Mouse (Mus musculus): ENCODE results near the gene Kif26b. TPM values are rescaled to one million over a fixed set of nuclear protein-coding genes. Genes with fewer than 3 reads are reported as not detected.

Gene Kif26b
- polyA plus RNA-seq, 1 experiment from 2014 or later, result 10.2 TPM

DNA sequence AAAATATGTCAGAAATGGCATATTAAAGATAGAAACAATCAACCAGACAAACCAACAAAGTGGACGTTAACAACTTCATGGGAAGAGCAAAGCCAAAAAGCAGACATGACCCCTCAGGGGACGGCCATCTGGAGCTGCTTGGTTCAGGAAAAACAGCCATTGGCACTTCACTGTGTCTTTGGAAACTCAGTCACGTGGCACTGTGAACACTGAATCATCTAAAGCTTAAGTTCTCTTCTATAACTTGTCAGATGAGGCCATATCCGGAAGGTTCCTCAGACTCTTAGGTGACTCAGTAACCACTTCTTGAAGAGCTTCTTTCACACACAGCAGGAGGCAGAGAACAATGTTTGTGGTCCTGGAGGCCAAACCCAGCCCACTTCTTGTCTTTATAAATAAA lies 126.6 kb downstream of the Kif26b start:
- WGBS, result 86% methylated on average over 4 of the region's 4 CpGs
- Histone ChIP-seq H3K36me3 (replicated peaks) (no peaks in the 10 kb centered on the region), H3K27me3 (replicated peaks; ENCODE audit: low read depth, poor library complexity, severe bottlenecking) (no peaks in the 10 kb centered on the region), H3K4me1 (no peaks in the 10 kb centered on the region), H3K4me3 (no peak overlapping the region), H3K27ac (replicated peaks) (no peak overlapping the region), H3K9me3 (no peaks in the 10 kb centered on the region)
- DNase-seq (ENCODE audit: low spot score), result no peak

- 58% methylated on average over 3 of the region's 3 CpGs for WGBS
- no peak overlapping the region for H3K4me3 ChIP-seq
- H3K27ac ChIP-seq (replicated peaks), result no peak overlapping the region
- peaks cover 30% of the 10 kb centered on the region for H3K4me1 ChIP-seq
- DNase-seq (ENCODE audit: low spot score), result peak; percentile 11
- no peaks in the 10 kb centered on the region for H3K36me3 ChIP-seq (replicated peaks)
- H3K9me3 ChIP-seq, result no peaks in the 10 kb centered on the region
- H3K27me3 ChIP-seq (replicated peaks; ENCODE audit: low read depth, poor library complexity, severe bottlenecking), result no peaks in the 10 kb centered on the region
These were observed 132.1 kb downstream of the Kif26b start for GRCm38 (mm10) chr1:178661035-178661434.

- no peak overlapping the region for H3K27ac ChIP-seq (replicated peaks)
- no peaks in the 10 kb centered on the region for H3K27me3 ChIP-seq (replicated peaks; ENCODE audit: low read depth, poor library complexity, severe bottlenecking)
- WGBS, result 31% methylated on average over 5 of the region's 5 CpGs
- no peaks in the 10 kb centered on the region for H3K36me3 ChIP-seq (replicated peaks)
- no peaks in the 10 kb centered on the region for H3K9me3 ChIP-seq
- peak; percentile 51 for DNase-seq (ENCODE audit: low spot score)
- peaks cover 30% of the 10 kb centered on the region for H3K4me1 ChIP-seq
- no peak overlapping the region for H3K4me3 ChIP-seq
These were observed 132.6 kb downstream of the Kif26b start for GRCm38 (mm10) chr1:178661556-178661955.

DNA sequence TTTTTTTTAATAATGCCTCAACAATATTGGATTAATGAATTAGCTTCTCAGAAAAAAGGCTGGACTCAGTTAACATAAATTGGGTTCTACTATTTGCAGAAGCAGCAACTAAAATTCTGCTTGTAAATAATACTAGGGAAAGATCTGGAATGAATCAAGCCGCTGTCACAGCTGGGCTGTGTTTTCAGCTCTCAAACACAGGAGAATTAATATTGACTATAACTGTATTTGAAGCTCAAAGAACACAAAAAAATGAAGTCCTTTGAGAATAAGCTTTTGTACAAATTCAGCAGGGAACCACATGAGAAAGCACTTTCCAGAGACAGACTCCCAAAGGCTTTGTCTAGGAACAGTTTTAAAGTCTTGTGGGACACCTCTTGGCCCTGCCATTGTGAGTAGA lies 134.6 kb downstream of the Kif26b start:
- no peaks in the 10 kb centered on the region for H3K27me3 ChIP-seq (replicated peaks; ENCODE audit: low read depth, poor library complexity, severe bottlenecking)
- no peak for DNase-seq (ENCODE audit: low spot score)
- WGBS, result 83% methylated on average over 1 of the region's 1 CpGs
- H3K4me3 ChIP-seq, result no peak overlapping the region
- H3K27ac ChIP-seq (replicated peaks), result no peak overlapping the region
- no peaks in the 10 kb centered on the region for H3K36me3 ChIP-seq (replicated peaks)
- H3K9me3 ChIP-seq, result no peaks in the 10 kb centered on the region
- peaks cover 34% of the 10 kb centered on the region for H3K4me1 ChIP-seq

- no peaks in the 10 kb centered on the region for H3K36me3 ChIP-seq (replicated peaks)
- H3K4me1 ChIP-seq, result peaks cover 37% of the 10 kb centered on the region
- H3K27ac ChIP-seq (replicated peaks), result peak overlapping the region; percentile 21; the same call in 1 of the 2 replicates
- WGBS, result 77% methylated on average over 5 of the region's 5 CpGs
- H3K4me3 ChIP-seq, result no peak overlapping the region
- H3K27me3 ChIP-seq (replicated peaks; ENCODE audit: low read depth, poor library complexity, severe bottlenecking), result no peaks in the 10 kb centered on the region
- DNase-seq (ENCODE audit: low spot score), result no peak
- H3K9me3 ChIP-seq, result no peaks in the 10 kb centered on the region
These were observed 135.5 kb downstream of the Kif26b start for GRCm38 (mm10) chr1:178664271-178664969.

GRCm38 (mm10) chr1:178666524-178666923 lies 137.6 kb downstream of the Kif26b start:
- no peak overlapping the region for H3K27ac ChIP-seq (replicated peaks)
- DNase-seq (ENCODE audit: low spot score), result no peak
- WGBS, result 85% methylated on average over 7 of the region's 7 CpGs
- no peaks in the 10 kb centered on the region for H3K9me3 ChIP-seq
- H3K4me3 ChIP-seq, result no peak overlapping the region
- peaks cover 27% of the 10 kb centered on the region for H3K4me1 ChIP-seq
- no peaks in the 10 kb centered on the region for H3K27me3 ChIP-seq (replicated peaks; ENCODE audit: low read depth, poor library complexity, severe bottlenecking)
- no peaks in the 10 kb centered on the region for H3K36me3 ChIP-seq (replicated peaks)

DNA sequence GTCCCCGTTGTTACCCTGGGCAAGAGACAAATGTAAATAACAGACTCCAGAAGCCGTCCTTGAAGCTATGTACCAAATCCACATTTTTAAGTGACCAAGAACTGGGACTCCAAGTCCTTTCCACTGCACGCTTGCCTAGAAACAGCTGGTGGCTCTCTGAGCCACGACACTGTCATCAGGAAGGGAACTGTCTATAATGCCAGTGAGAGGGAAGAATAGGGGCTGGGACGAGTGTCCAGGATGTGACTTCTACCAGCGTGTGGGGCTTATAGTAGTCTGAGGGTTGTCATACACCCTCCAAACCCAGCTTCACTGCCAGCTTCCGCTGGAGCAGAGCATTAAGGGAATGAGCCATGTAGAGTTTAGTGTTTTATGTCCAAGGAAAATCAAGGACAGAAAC lies 138.9 kb downstream of the Kif26b start:
- Histone ChIP-seq H3K4me3 (no peak overlapping the region), H3K36me3 (replicated peaks) (no peaks in the 10 kb centered on the region), H3K27ac (replicated peaks) (no peak overlapping the region), H3K4me1 (peaks cover 19% of the 10 kb centered on the region), H3K9me3 (no peaks in the 10 kb centered on the region), H3K27me3 (replicated peaks; ENCODE audit: low read depth, poor library complexity, severe bottlenecking) (no peaks in the 10 kb centered on the region)
- no peak for DNase-seq (ENCODE audit: low spot score)
- 83% methylated on average over 7 of the region's 7 CpGs for WGBS

DNA sequence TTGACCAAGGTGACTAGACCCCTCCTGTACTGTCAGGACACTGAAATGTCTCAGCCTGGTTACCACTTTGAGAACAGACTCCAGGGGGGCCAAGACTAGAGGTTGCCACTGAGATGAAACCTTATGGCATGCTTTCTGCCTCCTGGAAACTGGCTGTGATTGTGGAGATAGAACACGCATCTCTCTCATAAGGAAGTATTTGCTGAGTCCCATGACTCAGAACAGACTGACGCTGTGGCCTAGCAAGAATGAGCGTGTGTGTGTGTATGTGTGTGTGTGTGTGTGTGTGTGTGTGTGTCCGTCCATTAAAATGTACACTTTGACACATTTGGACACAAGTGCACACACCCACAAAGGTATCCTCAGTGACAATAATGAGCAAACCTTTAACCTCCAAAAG lies 140.0 kb downstream of the Kif26b start:
- no peaks in the 10 kb centered on the region for H3K36me3 ChIP-seq (replicated peaks)
- no peak for DNase-seq (ENCODE audit: low spot score)
- WGBS, result 91% methylated on average over 4 of the region's 4 CpGs
- no peak overlapping the region for H3K4me3 ChIP-seq
- no peaks in the 10 kb centered on the region for H3K27me3 ChIP-seq (replicated peaks; ENCODE audit: low read depth, poor library complexity, severe bottlenecking)
- H3K4me1 ChIP-seq, result peaks cover 14% of the 10 kb centered on the region
- H3K9me3 ChIP-seq, result no peaks in the 10 kb centered on the region
- no peak overlapping the region for H3K27ac ChIP-seq (replicated peaks)

GRCm38 (mm10) chr1:178673051-178673450 lies 144.1 kb downstream of the Kif26b start:
- no peak for DNase-seq (ENCODE audit: low spot score)
- Histone ChIP-seq H3K9me3 (no peaks in the 10 kb centered on the region), H3K27me3 (replicated peaks; ENCODE audit: low read depth, poor library complexity, severe bottlenecking) (no peaks in the 10 kb centered on the region), H3K4me3 (no peak overlapping the region), H3K4me1 (peaks cover 10% of the 10 kb centered on the region), H3K27ac (replicated peaks) (no peak overlapping the region), H3K36me3 (replicated peaks) (no peaks in the 10 kb centered on the region)
- WGBS, result 63% methylated on average over 7 of the region's 7 CpGs

DNA sequence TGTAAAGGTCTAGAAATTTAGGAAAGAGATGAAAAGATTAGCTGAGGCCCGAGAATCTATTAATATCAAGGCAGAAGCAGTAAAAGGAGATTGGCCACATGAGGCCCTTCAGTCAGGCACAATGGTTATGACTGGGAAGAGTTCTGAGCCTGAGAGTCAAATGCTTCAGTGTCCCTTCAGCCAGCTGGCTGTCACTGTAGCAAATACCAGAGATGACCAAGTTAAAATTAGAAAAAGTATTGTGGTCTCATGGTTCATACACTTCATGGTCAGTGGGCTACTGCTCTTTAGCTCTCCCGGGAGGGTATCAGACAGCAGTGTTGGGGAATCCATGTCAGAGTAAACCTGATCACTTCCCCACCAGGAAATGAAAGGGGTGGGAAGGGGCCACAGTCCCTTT lies 144.6 kb downstream of the Kif26b start:
- DNase-seq (ENCODE audit: low spot score), result no peak
- Histone ChIP-seq H3K9me3 (no peaks in the 10 kb centered on the region), H3K36me3 (replicated peaks) (no peaks in the 10 kb centered on the region), H3K27ac (replicated peaks) (no peak overlapping the region), H3K4me1 (peaks cover 10% of the 10 kb centered on the region), H3K27me3 (replicated peaks; ENCODE audit: low read depth, poor library complexity, severe bottlenecking) (no peaks in the 10 kb centered on the region), H3K4me3 (no peak overlapping the region)
- WGBS, result 76% methylated on average over 2 of the region's 2 CpGs

DNA sequence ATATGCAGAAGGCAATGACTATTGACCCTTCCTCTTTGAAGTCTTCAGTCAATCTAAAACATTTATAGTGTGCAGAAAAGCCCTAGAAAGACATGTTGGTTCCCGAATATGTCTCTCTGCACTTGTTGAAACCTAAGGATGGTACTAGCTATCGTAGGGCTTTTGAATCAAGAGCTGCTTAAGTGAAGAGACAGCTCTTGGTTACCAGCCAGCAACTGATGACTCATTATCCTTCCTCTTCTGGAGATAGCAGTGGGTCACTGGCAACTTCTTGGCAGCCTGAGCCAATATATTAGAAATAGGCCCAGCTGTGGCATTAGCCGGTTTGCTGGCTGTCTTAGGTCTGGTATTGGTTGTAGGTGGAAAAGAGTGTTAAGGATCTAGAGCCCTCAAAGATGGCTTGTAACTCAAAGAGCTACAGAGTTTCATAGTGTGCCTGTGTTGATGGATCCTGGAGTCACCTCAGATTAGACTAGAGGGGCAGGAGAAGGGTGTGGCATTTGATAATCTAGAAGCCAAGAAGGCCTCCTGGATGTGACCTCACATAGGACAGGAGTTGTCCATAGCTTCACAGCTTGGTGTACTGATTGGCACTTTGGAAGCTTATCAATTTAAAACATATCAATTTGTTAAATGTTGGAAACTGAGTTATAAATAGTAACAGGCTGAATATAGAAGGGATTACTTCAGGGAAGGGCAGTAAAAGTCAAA lies 146.8 kb downstream of the Kif26b start:
- Histone ChIP-seq H3K27me3 (replicated peaks; ENCODE audit: low read depth, poor library complexity, severe bottlenecking) (no peaks in the 10 kb centered on the region), H3K9me3 (no peaks in the 10 kb centered on the region), H3K4me1 (peaks cover 7% of the 10 kb centered on the region), H3K36me3 (replicated peaks) (peaks cover 11% of the 10 kb centered on the region; the same call in 1 of the 2 replicates), H3K4me3 (no peak overlapping the region), H3K27ac (replicated peaks) (no peak overlapping the region)
- WGBS, result 90% methylated on average over 3 of the region's 3 CpGs
- DNase-seq (ENCODE audit: low spot score), result no peak

GRCm38 (mm10) chr1:178677160-178677559 lies 148.2 kb downstream of the Kif26b start:
- no peaks in the 10 kb centered on the region for H3K9me3 ChIP-seq
- DNase-seq (ENCODE audit: low spot score), result no peak
- WGBS, result 75% methylated on average over 12 of the region's 12 CpGs
- H3K27me3 ChIP-seq (replicated peaks; ENCODE audit: low read depth, poor library complexity, severe bottlenecking), result no peaks in the 10 kb centered on the region
- peaks cover 11% of the 10 kb centered on the region; the same call in 1 of the 2 replicates for H3K36me3 ChIP-seq (replicated peaks)
- no peak overlapping the region for H3K27ac ChIP-seq (replicated peaks)
- no peak overlapping the region for H3K4me3 ChIP-seq
- peaks cover 7% of the 10 kb centered on the region for H3K4me1 ChIP-seq

DNA sequence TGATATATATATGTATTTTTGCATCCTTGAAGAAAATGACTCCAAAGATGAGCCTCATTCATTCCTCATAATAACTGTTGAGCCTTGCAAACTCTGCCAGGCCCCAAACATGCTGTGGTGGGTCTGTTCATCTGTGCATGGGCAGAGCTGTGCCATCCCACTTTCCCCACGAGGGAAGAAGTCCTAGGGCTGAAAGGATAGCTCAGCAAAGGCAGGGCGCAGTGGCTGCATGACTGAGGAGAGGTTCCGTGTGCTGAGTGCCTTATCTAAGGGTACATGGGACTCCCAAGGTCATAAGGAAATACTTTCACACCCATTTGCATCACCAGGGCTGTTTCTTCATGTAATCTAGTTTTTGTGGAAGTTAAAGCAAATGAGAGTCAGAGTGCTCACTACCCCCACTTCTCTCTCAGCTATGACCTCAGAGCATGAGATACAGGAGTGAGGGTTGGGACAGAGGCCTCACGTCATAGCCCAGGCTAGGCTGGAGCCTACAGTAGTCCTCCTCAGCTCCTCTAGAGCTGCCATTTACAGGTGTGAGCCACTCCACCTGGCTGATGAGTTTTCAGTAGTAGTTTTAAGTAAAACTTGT lies 148.8 kb downstream of the Kif26b start:
- peaks cover 6% of the 10 kb centered on the region for H3K4me1 ChIP-seq
- DNase-seq (ENCODE audit: low spot score), result no peak
- H3K27ac ChIP-seq (replicated peaks), result no peak overlapping the region
- H3K9me3 ChIP-seq, result no peaks in the 10 kb centered on the region
- 84% methylated on average over 4 of the region's 4 CpGs for whole genome bisulfite sequencing
- H3K4me3 ChIP-seq, result no peak overlapping the region
- peaks cover 11% of the 10 kb centered on the region; the same call in 1 of the 2 replicates for H3K36me3 ChIP-seq (replicated peaks)
- H3K27me3 ChIP-seq (replicated peaks; ENCODE audit: low read depth, poor library complexity, severe bottlenecking), result no peaks in the 10 kb centered on the region

Data from embryonic facial prominence, embryonic 10.5 days (tissue).